Mouse (Mus musculus) liver, adult 2 months (tissue): ENCODE data around the gene Gm20388. TPM values are rescaled to one million over a fixed set of nuclear protein-coding genes. Genes with fewer than 3 reads are reported as not detected.
"Not testable (repeated sequence)": the region's sequence is repeated elsewhere in the genome, so short reads cannot be mapped to it uniquely, and the experiment has no call there.

ENCODE experiments used
- DNase-seq: peaks from one replicate; pipeline ENCODE4 v3.0.0-alpha.2; 2011; ENCODE audit warnings: low read depth, low spot score; ENCODE audit errors: extremely low read depth
- H3K27ac ChIP-seq: fragments of 200-500 bp; replicated peaks from 2 replicates; pipeline ENCODE4 v1.5.1; 2012; ENCODE audit warnings: low read depth, mild to moderate bottlenecking, control low read depth, inconsistent platforms, low read length; ENCODE audit not compliant: insufficient read depth
- H3K27me3 ChIP-seq: fragments of 200-500 bp; 2 replicates; pipeline ENCODE4 v1.6.1; 2012; ENCODE audit warnings: mild to moderate bottlenecking, moderate library complexity, low read length, inconsistent platforms; ENCODE audit not compliant: control insufficient read depth, insufficient read depth
- H3K36me3 ChIP-seq: fragments of 200-500 bp; 2 replicates; pipeline ENCODE4 v1.6.1; 2012; ENCODE audit warnings: low read length, inconsistent platforms; ENCODE audit not compliant: control insufficient read depth, insufficient read depth
- H3K4me1 ChIP-seq: fragments of 200-500 bp; 2 replicates; pipeline ENCODE4 v1.6.1; 2011; ENCODE audit warnings: low read length; ENCODE audit not compliant: control insufficient read depth, insufficient read depth
- H3K4me3 ChIP-seq: fragments of 200-500 bp; 2 replicates; pipeline ENCODE4 v1.5.1; 2011; ENCODE audit warnings: low read depth, mild to moderate bottlenecking, control low read depth, low read length, moderate library complexity; ENCODE audit not compliant: insufficient read depth
- H3K79me2 ChIP-seq: fragments of 200-500 bp; 2 replicates; pipeline ENCODE4 v1.6.1; 2012; ENCODE audit warnings: inconsistent platforms, mild to moderate bottlenecking, low read length, moderate library complexity; ENCODE audit not compliant: control insufficient read depth, insufficient read depth
- H3K9ac ChIP-seq: fragments of 200-500 bp; 2 replicates; pipeline ENCODE4 v1.6.1; 2012; ENCODE audit warnings: low read depth, mild to moderate bottlenecking, control low read depth, inconsistent platforms, low read length
- CTCF ChIP-seq: fragments of 200-500 bp; IDR thresholded peaks from 2 replicates; pipeline ENCODE4 v1.5.1; 2011; ENCODE audit warnings: low read depth, low read length, control low read depth
- POLR2A ChIP-seq: fragments of 200-500 bp; IDR thresholded peaks from 2 replicates; pipeline ENCODE4 v1.6.1; 2011; ENCODE audit warnings: low read length, control low read depth; ENCODE audit not compliant: insufficient read depth; ENCODE audit errors: extremely low read depth
- WGBS: fragments of 180-500 bp; shearing (Covaris S2); methylation state at CpG from one replicate; pipeline ENCODE4 v1.1.7; 2018; 5-methylcytosine and 5-hydroxymethylcytosine counted together
- polyA plus RNA-seq: library from polyadenylated mRNA; depleted of rRNA; stranded (reverse); fragments of >200 nt; gene quantifications from 2 replicates; pipeline ENCODE4 v1.2.3, GENCODE M21; 2012
- total RNA-seq: library from RNA; depleted of rRNA; stranded (reverse); fragments of >200 nt; gene quantifications from 2 replicates; pipeline ENCODE4 v1.2.3, GENCODE M21; 2014

The Gm20388 gene
- total and polyA plus RNA-seq, 2 experiments: 6.4 to 19.9 TPM

GRCm38 (mm10) chr8:122322792-122323191, 2412.2 kb downstream of the Gm20388 start:
- Histone ChIP-seq H3K79me2 (peaks cover 9% of the 10 kb centered on the region; the same call in 1 of the 2 replicates), H3K27ac (no peak overlapping the region), H3K4me3 (no peak overlapping the region), H3K36me3 (no peaks in the 10 kb centered on the region), H3K9ac (no peak overlapping the region), H3K4me1 (peaks cover 26% of the 10 kb centered on the region), H3K27me3 (no peaks in the 10 kb centered on the region)
- WGBS: 32% methylated on average over 11 of the region's 11 CpGs
- TF ChIP-seq POLR2A: no peak
- no peak for TF ChIP-seq CTCF
- DNase-seq: no peak

- not testable (repeated sequence) for H3K27ac ChIP-seq, H3K4me3 ChIP-seq, H3K79me2 ChIP-seq, H3K9ac ChIP-seq, DNase-seq, H3K27me3 ChIP-seq, H3K36me3 ChIP-seq
- peaks cover 21% of the 10 kb centered on the region for H3K4me1 ChIP-seq
- WGBS: 27% methylated on average over 13 of the region's 13 CpGs
These were observed 2413.3 kb downstream of the Gm20388 start for GRCm38 (mm10) chr8:122323951-122324402.

- no peaks in the 10 kb centered on the region for H3K36me3 ChIP-seq
These were observed 2414.6 kb downstream of the Gm20388 start for GRCm38 (mm10) chr8:122325196-122325595.

GRCm38 (mm10) chr8:122326114-122326542, 2415.5 kb downstream of the Gm20388 start:
- peaks cover 36% of the 10 kb centered on the region for H3K4me1 ChIP-seq
- H3K36me3 ChIP-seq: no peaks in the 10 kb centered on the region
- H3K27ac ChIP-seq: no peak overlapping the region
- DNase-seq: no peak
- H3K27me3 ChIP-seq: no peaks in the 10 kb centered on the region
- no peak overlapping the region for H3K9ac ChIP-seq
- WGBS: 73% methylated on average over 14 of the region's 14 CpGs
- H3K79me2 ChIP-seq: peaks cover 4% of the 10 kb centered on the region; the same call in 1 of the 2 replicates
- TF ChIP-seq POLR2A (no peak), CTCF (no peak)
- H3K4me3 ChIP-seq: no peak overlapping the region

More at GRCm38 (mm10) chr8:122325196-122325595, 2414.6 kb downstream of the Gm20388 start:
- Histone ChIP-seq H3K9ac (no peak overlapping the region), H3K27ac (no peak overlapping the region), H3K27me3 (no peaks in the 10 kb centered on the region), H3K4me1 (peaks cover 28% of the 10 kb centered on the region), H3K79me2 (peaks cover 4% of the 10 kb centered on the region; the same call in 1 of the 2 replicates), H3K4me3 (no peak overlapping the region)
- DNase-seq: no peak
- no peak for TF ChIP-seq CTCF
- no peak for TF ChIP-seq POLR2A
- WGBS: 84% methylated on average over 2 of the region's 2 CpGs

GRCm38 (mm10) chr8:122329072-122329471, 2418.4 kb downstream of the Gm20388 start:
- Histone ChIP-seq H3K27ac (no peak overlapping the region), H3K4me1 (peaks cover 37% of the 10 kb centered on the region), H3K4me3 (no peak overlapping the region)

GRCm38 (mm10) chr8:122329553-122330239, 2419.1 kb downstream of the Gm20388 start:
- no peaks in the 10 kb centered on the region for H3K79me2 ChIP-seq
- no peaks in the 10 kb centered on the region for H3K27me3 ChIP-seq
- H3K4me1 ChIP-seq: peaks cover 35% of the 10 kb centered on the region
- peaks cover 13% of the 10 kb centered on the region; the same call in 1 of the 2 replicates for H3K36me3 ChIP-seq
- TF ChIP-seq POLR2A (no peak), CTCF (no peak)
- H3K27ac ChIP-seq: peak overlapping the region; percentile 65
- H3K4me3 ChIP-seq: no peak overlapping the region
- 80% methylated on average over 22 of the region's 22 CpGs for WGBS
- DNase-seq: no peak
- H3K9ac ChIP-seq: peak overlapping the region; percentile 45

More at GRCm38 (mm10) chr8:122329072-122329471, 2418.4 kb downstream of the Gm20388 start:
- no peaks in the 10 kb centered on the region for H3K27me3 ChIP-seq
- WGBS: 71% methylated on average over 8 of the region's 8 CpGs
- no peak for DNase-seq
- H3K36me3 ChIP-seq: peaks cover 7% of the 10 kb centered on the region; the same call in 1 of the 2 replicates
- no peak for TF ChIP-seq CTCF
- no peak for TF ChIP-seq POLR2A
- no peak overlapping the region for H3K9ac ChIP-seq
- no peaks in the 10 kb centered on the region for H3K79me2 ChIP-seq
